Mouse (Mus musculus) CH12.LX (cell line): ENCODE results near the gene Lhfpl3. TPM values are rescaled to one million over a fixed set of nuclear protein-coding genes. Genes with fewer than 3 reads are reported as not detected.

Experiments used
- DNase-seq: peaks from one replicate; pipeline ENCODE4 v3.0.0-alpha.2; 2013; ENCODE audit errors: extremely low read depth
- H3K27ac ChIP-seq: 2 replicates; pipeline ENCODE4 v1.5.1; 2012; ENCODE audit warnings: low read depth, mild to moderate bottlenecking, control low read depth, moderate library complexity; ENCODE audit not compliant: insufficient read depth
- H3K27me3 ChIP-seq: replicated peaks from 2 replicates; pipeline ENCODE3; 2012; ENCODE audit warnings: inconsistent platforms
- H3K36me3 ChIP-seq, 2 experiments: replicated peaks in 1 of 2; 2 replicates each; pipeline versions ENCODE3 to v1.6.1; 2012; ENCODE audit warnings: inconsistent platforms in 1 of 2, low read length in 1 of 2, mild to moderate bottlenecking in 1 of 2, mixed read lengths in 1 of 2, moderate library complexity in 1 of 2; ENCODE audit not compliant: control insufficient read depth in 1 of 2, insufficient read depth in 1 of 2
- H3K4me1 ChIP-seq, 2 experiments: 2 replicates each; pipeline ENCODE4 v1.6.1; 2012; ENCODE audit warnings: inconsistent platforms in 1 of 2, moderate library complexity in 1 of 2; ENCODE audit not compliant: insufficient read depth in 2 of 2, control insufficient read depth in 1 of 2
- H3K4me2 ChIP-seq: 2 replicates; pipeline ENCODE4 v1.6.1; 2012; ENCODE audit warnings: low read depth, mild to moderate bottlenecking, control low read depth; ENCODE audit not compliant: poor library complexity, insufficient read depth, severe bottlenecking
- H3K4me3 ChIP-seq, 3 experiments: fragments of 150-350 bp in 1 of 3; sonication (generic) in 1 of 3; replicated peaks in 1 of 3; 2 replicates each; pipeline versions ENCODE3 to v1.5.1; 2011 to 2012; ENCODE audit warnings: low read depth in 2 of 3, low read length in 2 of 3, mild to moderate bottlenecking in 2 of 3, moderate library complexity in 2 of 3, control low read depth in 1 of 3, improper control_type of control experiment in 1 of 3, inconsistent platforms in 1 of 3, mixed read lengths in 1 of 3; ENCODE audit not compliant: poor library complexity in 1 of 3
- H3K79me2 ChIP-seq: replicated peaks from 2 replicates; pipeline ENCODE4 v1.6.1; 2012; ENCODE audit warnings: mild to moderate bottlenecking, moderate library complexity; ENCODE audit not compliant: control insufficient read depth, poor library complexity, insufficient read depth, severe bottlenecking; ENCODE audit errors: extremely low read depth
- H3K9ac ChIP-seq: 2 replicates; pipeline ENCODE4 v1.6.1; 2012; ENCODE audit warnings: low read depth, mild to moderate bottlenecking, control low read depth, moderate library complexity; ENCODE audit not compliant: insufficient read depth
- H3K9me3 ChIP-seq: replicated peaks from 2 replicates; pipeline ENCODE3; 2012; ENCODE audit warnings: low read length, inconsistent platforms, mixed read lengths
- E2F4 ChIP-seq: IDR thresholded peaks from 2 replicates; pipeline ENCODE4 v1.6.1; 2011; ENCODE audit warnings: low read depth, low read length, improper control_type of control experiment; ENCODE audit not compliant: insufficient replicate concordance
- JUN ChIP-seq: IDR thresholded peaks from 2 replicates; pipeline ENCODE4 v1.6.1; 2011; ENCODE audit warnings: low read depth, mild to moderate bottlenecking, low read length, improper control_type of control experiment, moderate library complexity; ENCODE audit not compliant: insufficient read depth
- MAFK ChIP-seq: IDR thresholded peaks from 2 replicates; pipeline ENCODE4 v1.6.1; 2011; ENCODE audit warnings: low read length, improper control_type of control experiment; ENCODE audit not compliant: insufficient replicate concordance
- MAX ChIP-seq: IDR thresholded peaks from 2 replicates; pipeline ENCODE4 v1.6.1; 2011; ENCODE audit warnings: low read length, improper control_type of control experiment
- MEF2A ChIP-seq: IDR thresholded peaks from 2 replicates; pipeline ENCODE4 v1.6.1; 2014; ENCODE audit warnings: low read depth, mild to moderate bottlenecking, inconsistent platforms, low read length, improper control_type of control experiment, borderline replicate concordance
- MXI1 ChIP-seq: IDR thresholded peaks from 2 replicates; pipeline ENCODE4 v1.6.1; 2011; ENCODE audit warnings: mild to moderate bottlenecking, low read depth, low read length, improper control_type of control experiment
- NELFE ChIP-seq: IDR thresholded peaks from 2 replicates; pipeline ENCODE4 v1.6.1; 2011; ENCODE audit warnings: low read depth, low read length, improper control_type of control experiment
- SMC3 ChIP-seq: IDR thresholded peaks from 2 replicates; pipeline ENCODE4 v1.6.1; 2011; ENCODE audit warnings: low read depth, low read length, improper control_type of control experiment
- TBP ChIP-seq: conservative IDR thresholded peaks from 2 replicates; pipeline ENCODE4 v1.6.1; 2011; ENCODE audit warnings: low read depth, low read length, improper control_type of control experiment
- UBTF ChIP-seq: IDR thresholded peaks from 2 replicates; pipeline ENCODE4 v1.6.1; 2012; ENCODE audit warnings: low read depth, mild to moderate bottlenecking, inconsistent platforms, low read length, improper control_type of control experiment, moderate library complexity
- USF1 ChIP-seq: IDR thresholded peaks from 2 replicates; pipeline ENCODE4 v1.6.1; 2014; ENCODE audit warnings: low read depth, mild to moderate bottlenecking, inconsistent platforms, low read length, improper control_type of control experiment
- ZKSCAN1 ChIP-seq: IDR thresholded peaks from 2 replicates; pipeline ENCODE4 v1.6.1; 2012; ENCODE audit warnings: low read depth, inconsistent platforms, low read length, improper control_type of control experiment, borderline replicate concordance
- ZMIZ1 ChIP-seq: IDR thresholded peaks from 2 replicates; pipeline ENCODE4 v1.6.1; 2012; ENCODE audit warnings: low read depth, mild to moderate bottlenecking, inconsistent platforms, low read length, improper control_type of control experiment
- dilution Hi-C: fragments of 300-500 bp; cut with MboI; formaldehyde crosslinking; loops from 2 replicates; pipeline ENCODE4 v1.14.3; 2020; ENCODE audit warnings: low sequenced_read_pairs; ENCODE audit not compliant: extremely low pct_unique_long_range_greater_than_20kb, extremely low pct_ligation_motif_present
- in situ Hi-C: fragments of 300-500 bp; cut with MboI; formaldehyde crosslinking; loops from 3 replicates; pipeline ENCODE4 v1.14.3; 2019; ENCODE audit warnings: low sequenced_read_pairs, low pct_ligation_motif_present, low pct_unique_long_range_greater_than_20kb, mixed read lengths
- polyA plus RNA-seq: library from polyadenylated mRNA; unstranded; fragments of >175 nt; gene quantifications from 2 replicates; pipeline ENCODE4 v1.2.1, GENCODE M21; 2012; ENCODE audit warnings: low read depth; ENCODE audit not compliant: insufficient read length
- total RNA-seq, 2 experiments: library from RNA; depleted of rRNA; stranded (reverse); fragments of 300-350 nt in 1 of 2; fragments of >200 nt in 1 of 2; gene quantifications; 2 replicates each; pipeline ENCODE4 v1.2.3; 2012 to 2014

Lhfpl3 gene
- total and polyA plus RNA-seq, 3 experiments, result 0.08 to 0.11 TPM; not detected in 1

DNA sequence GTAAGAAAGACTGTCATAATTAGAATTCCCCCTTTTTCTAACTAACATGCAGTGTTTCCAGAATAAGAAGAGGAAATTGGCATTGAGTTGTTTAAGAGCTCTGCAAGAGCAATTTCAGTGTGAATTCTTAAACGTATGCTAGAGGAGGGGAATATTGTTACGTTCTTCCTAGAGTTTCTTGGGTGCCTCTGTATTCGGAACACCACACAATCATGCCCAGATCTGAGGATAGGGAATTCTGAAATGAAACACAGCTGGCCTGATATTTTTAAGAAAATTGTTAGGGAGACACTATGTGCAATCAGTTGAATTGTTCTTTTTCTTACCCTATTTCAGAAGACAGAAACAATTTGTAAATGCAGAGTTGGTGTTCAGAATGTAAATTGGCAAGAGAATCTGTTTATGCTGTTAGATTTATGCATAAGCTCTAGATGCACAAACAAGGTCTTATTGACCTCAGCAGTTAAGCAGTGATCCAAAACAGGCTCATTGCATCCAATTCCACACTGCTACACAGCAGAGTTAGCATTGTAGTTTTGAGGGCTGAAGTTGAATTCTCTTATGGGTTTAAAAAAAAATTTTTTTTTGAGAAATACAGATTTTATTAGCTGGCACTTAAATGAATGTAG is 84.1 kb downstream of the Lhfpl3 start:
- Histone ChIP-seq H3K9ac (no peak overlapping the region), H3K36me3 (no peaks in the 10 kb centered on the region), H3K79me2 (no peaks in the 10 kb centered on the region), H3K4me3 (no peak overlapping the region), H3K27me3 (no peaks in the 10 kb centered on the region), H3K4me2 (no peak overlapping the region), H3K27ac (no peak overlapping the region), H3K4me1 (no peaks in the 10 kb centered on the region), H3K9me3 (no peaks in the 10 kb centered on the region)
- in situ Hi-C loops, result no loop called here
- dilution Hi-C loops, result no loop called here
- TF ChIP-seq NELFE, result no peak
- TF ChIP-seq, all 38 proteins: peak for 0
- no peak for DNase-seq

DNA sequence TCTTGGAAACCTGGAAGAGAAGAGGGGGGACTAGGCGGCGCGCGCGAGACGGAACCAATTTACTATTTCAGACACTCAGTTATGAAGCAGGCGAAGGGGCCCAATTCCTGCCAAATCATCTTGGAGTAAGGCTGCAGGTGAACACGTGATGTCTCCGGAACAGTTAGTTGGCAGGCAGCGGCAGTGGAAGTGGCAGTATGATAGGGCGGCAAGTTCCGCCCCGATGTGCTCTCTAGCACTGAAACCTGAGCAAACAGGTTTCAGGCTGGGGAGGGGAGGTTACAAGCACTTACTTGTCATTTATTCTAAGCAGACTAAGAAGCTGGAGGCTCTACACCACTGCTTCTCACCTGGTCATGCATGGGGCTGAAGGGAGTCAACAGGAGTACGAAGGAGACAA is 105.7 kb downstream of the Lhfpl3 start:
- Histone ChIP-seq H3K79me2 (no peaks in the 10 kb centered on the region), H3K27me3 (no peaks in the 10 kb centered on the region), H3K27ac (no peak overlapping the region), H3K4me2 (no peak overlapping the region), H3K4me3 (no peak overlapping the region), H3K4me1 (peaks cover 0 to 4% of the 10 kb centered on the region in 2 experiments; a peak in 2 of 4 replicates), H3K36me3 (no peaks in the 10 kb centered on the region), H3K9me3 (no peaks in the 10 kb centered on the region), H3K9ac (no peak overlapping the region)
- no peak for TF ChIP-seq ZKSCAN1
- TF ChIP-seq JUN, result no peak
- TF ChIP-seq MAFK, result no peak
- no peak for TF ChIP-seq USF1
- no peak for TF ChIP-seq SMC3
- no peak for TF ChIP-seq MXI1
- TF ChIP-seq ZMIZ1, result no peak
- no peak for TF ChIP-seq MAX
- TF ChIP-seq MEF2A, result no peak
- no peak for TF ChIP-seq E2F4
- no peak for TF ChIP-seq NELFE
- TF ChIP-seq UBTF, result no peak
- dilution Hi-C loops, result no loop called here
- in situ Hi-C loops, result no loop called here
- DNase-seq, result no peak

DNA sequence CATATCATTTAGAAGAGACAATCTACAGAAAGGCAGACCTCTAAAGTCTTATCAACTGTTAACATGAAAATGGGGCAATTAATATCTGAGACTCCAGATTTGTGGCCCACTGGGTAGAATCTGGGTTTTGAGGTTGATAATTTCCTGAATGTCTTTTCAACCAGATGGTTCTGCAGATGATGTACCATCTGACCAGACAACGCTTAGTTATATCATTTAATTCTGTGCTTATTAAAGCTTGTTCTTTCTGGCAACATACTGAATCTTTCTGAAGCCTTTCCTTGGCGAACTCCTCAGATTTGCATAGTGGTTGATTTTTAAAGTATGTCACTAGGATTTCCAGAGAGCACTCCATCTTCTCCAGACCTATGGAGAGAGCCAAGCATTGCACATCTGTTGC is 107.6 kb downstream of the Lhfpl3 start:
- Histone ChIP-seq H3K36me3 (no peaks in the 10 kb centered on the region), H3K27ac (no peak overlapping the region), H3K27me3 (no peaks in the 10 kb centered on the region), H3K4me2 (no peak overlapping the region), H3K9ac (no peak overlapping the region), H3K4me3 (no peak overlapping the region), H3K79me2 (no peaks in the 10 kb centered on the region), H3K9me3 (no peaks in the 10 kb centered on the region), H3K4me1 (peaks cover 0 to 4% of the 10 kb centered on the region in 2 experiments; a peak in 2 of 4 replicates)
- dilution Hi-C loops (no loop called here), in situ Hi-C loops (no loop called here)
- DNase-seq, result no peak
- TF ChIP-seq TBP, result no peak
